Comparison of ENCODE assay signal across 8 mouse cellular contexts in the genomic region with DNA sequence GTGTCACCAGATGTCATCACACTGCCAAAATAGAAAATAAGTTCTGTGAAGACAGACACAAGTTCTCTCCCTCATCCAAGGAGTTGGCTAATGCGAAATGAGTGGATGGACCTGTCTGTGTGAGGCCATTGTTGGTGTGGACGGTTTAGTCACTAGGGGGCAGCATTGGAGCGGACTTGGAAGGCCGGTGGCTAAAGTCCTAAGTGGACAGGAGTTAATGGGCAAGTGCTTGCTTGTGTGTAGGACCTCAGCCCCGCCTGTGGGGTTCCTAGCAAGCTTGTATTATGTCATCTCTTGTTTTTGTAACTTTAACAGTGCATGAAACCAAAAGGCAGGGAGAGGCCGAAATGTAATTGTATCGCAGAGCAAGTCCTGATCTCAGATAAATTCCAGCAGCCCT. TPM values are rescaled to one million over a fixed set of nuclear protein-coding genes. Genes with fewer than 3 reads are reported as not detected.
DNase-seq lines count a peak whose midpoint lies in the region; ATAC-seq and TF ChIP-seq lines count a peak whose summit lies in the region.

No protein-coding gene starts in this region.

- peak; percentile 91 for TF ChIP-seq CTCF in brain, embryonic 14.5 days (IDR thresholded peaks at IDR 0.05; ENCODE audit: borderline replicate concordance, extremely low read depth, insufficient read depth, insufficient read length)
- peak; percentile 85 for TF ChIP-seq CTCF in liver, embryonic 14.5 days (IDR thresholded peaks at IDR 0.05; ENCODE audit: low read depth)
- peak; percentile 46; the same call in 1 of the 2 replicates for TF ChIP-seq CTCF in thymus, adult 2 months (IDR thresholded peaks at IDR 0.05; ENCODE audit: borderline replicate concordance, control insufficient read depth, extremely low read depth, insufficient read depth, low read length, poor library complexity)

- no peaks in the 10 kb centered on the region for H3K36me3 ChIP-seq in heart, embryonic 15.5 days
- H3K36me3 ChIP-seq in liver, embryonic 14.5 days (replicated peaks; ENCODE audit: control insufficient read depth, insufficient read depth, low read depth), result no peaks in the 10 kb centered on the region
- H3K36me3 ChIP-seq in neural tube, embryonic 15.5 days, result no peaks in the 10 kb centered on the region
- no peaks in the 10 kb centered on the region for H3K36me3 ChIP-seq in thymus, adult 2 months (ENCODE audit: control insufficient read depth, insufficient read depth, low read length)

- 22% methylated on average over 7 of the region's 7 CpGs for WGBS in heart, embryonic 15.5 days
- WGBS in liver, embryonic 14.5 days (ENCODE audit: insufficient replicate concordance), result 28% methylated on average over 7 of the region's 7 CpGs
- WGBS in neural tube, embryonic 15.5 days, result 28% methylated on average over 7 of the region's 7 CpGs
- 34% methylated on average over 7 of the region's 7 CpGs for WGBS in thymus, adult 2 months

- H3K27me3 ChIP-seq in heart, embryonic 15.5 days, result peaks cover 2% of the 10 kb centered on the region; the same call in 1 of the 2 replicates
- H3K27me3 ChIP-seq in liver, embryonic 14.5 days (ENCODE audit: control insufficient read depth, insufficient read depth, low read length), result no peaks in the 10 kb centered on the region
- no peaks in the 10 kb centered on the region for H3K27me3 ChIP-seq in neural tube, embryonic 15.5 days (replicated peaks)
- H3K27me3 ChIP-seq in thymus, adult 2 months (ENCODE audit: control insufficient read depth, insufficient read depth, low read length), result no peaks in the 10 kb centered on the region

- H3K4me2 ChIP-seq in heart, embryonic 15.5 days, result no peak overlapping the region
- no peak overlapping the region for H3K4me2 ChIP-seq in liver, embryonic 14.5 days (ENCODE audit: low read depth)
- no peak overlapping the region for H3K4me2 ChIP-seq in neural tube, embryonic 15.5 days

- no peak overlapping the region for H3K27ac ChIP-seq in heart, embryonic 15.5 days
- H3K27ac ChIP-seq in liver, embryonic 14.5 days, result no peak overlapping the region
- H3K27ac ChIP-seq in neural tube, embryonic 15.5 days (replicated peaks), result no peak overlapping the region
- H3K27ac ChIP-seq in thymus, adult 2 months (ENCODE audit: control insufficient read depth, insufficient read depth, low read length), result no peak overlapping the region

- H3K4me3 ChIP-seq in heart, embryonic 15.5 days, result no peak overlapping the region
- no peak overlapping the region for H3K4me3 ChIP-seq in liver, embryonic 14.5 days (ENCODE audit: insufficient read depth in 1 of 2, low read depth in 2 of 2, low read length in 2 of 2)
- H3K4me3 ChIP-seq in neural tube, embryonic 15.5 days (replicated peaks), result no peak overlapping the region
- H3K4me3 ChIP-seq in thymus, adult 2 months (ENCODE audit: control insufficient read depth, insufficient read depth, low read length), result no peak overlapping the region

- H3K4me1 ChIP-seq in heart, embryonic 15.5 days (replicated peaks), result no peaks in the 10 kb centered on the region
- no peaks in the 10 kb centered on the region for H3K4me1 ChIP-seq in liver, embryonic 14.5 days (replicated peaks; ENCODE audit: control insufficient read depth in 2 of 2, insufficient read depth in 2 of 2, low read length in 1 of 2)
- no peaks in the 10 kb centered on the region for H3K4me1 ChIP-seq in neural tube, embryonic 15.5 days
- no peaks in the 10 kb centered on the region for H3K4me1 ChIP-seq in thymus, adult 2 months (replicated peaks; ENCODE audit: control insufficient read depth, insufficient read depth, low read length)

- TF ChIP-seq POLR2A in brain, embryonic 14.5 days (IDR thresholded peaks at IDR 0.05; ENCODE audit: borderline replicate concordance, extremely low read depth, insufficient read depth, insufficient read length, poor library complexity, severe bottlenecking), result no peak
- TF ChIP-seq POLR2A in thymus, adult 2 months (IDR thresholded peaks at IDR 0.05; ENCODE audit: control insufficient read depth, extremely low read depth, insufficient read depth, low read length, poor library complexity), result no peak

- no peaks in the 10 kb centered on the region for H3K9me3 ChIP-seq in heart, embryonic 15.5 days (replicated peaks)
- H3K9me3 ChIP-seq in liver, embryonic 14.5 days (ENCODE audit: control insufficient read depth, low read length), result no peaks in the 10 kb centered on the region
- H3K9me3 ChIP-seq in neural tube, embryonic 15.5 days (replicated peaks), result no peaks in the 10 kb centered on the region

- peak; percentile 75 for ATAC-seq in heart, embryonic 15.5 days (replicated peaks; ENCODE audit: insufficient number of reproducible peaks, insufficient read depth, low FRiP score, low read depth)
- ATAC-seq in liver, embryonic 14.5 days (ENCODE audit: insufficient read depth), result no peak
- peak; percentile 82; the same call in 1 of the 2 replicates for ATAC-seq in neural tube, embryonic 15.5 days (ENCODE audit: low FRiP score)

- DNase-seq in B cell, adult 2 months, result peak; percentile 67 to 68
- peak; percentile 92 for DNase-seq in brain, embryonic 14.5 days (ENCODE audit: low read depth)
- DNase-seq in fibroblast of lung, adult 2 months (ENCODE audit: low read depth), result peak; percentile 81
- DNase-seq in kidney, postnatal 14 days, result peak; percentile 93
- DNase-seq in liver, embryonic 14.5 days (ENCODE audit: low read depth in 3 of 3, low spot score in 3 of 3), result peak; percentile 17 to 32 (median 28)
- DNase-seq in thymus, adult 2 months, result peak; percentile 48

- H3K9ac ChIP-seq in heart, embryonic 15.5 days, result no peak overlapping the region
- H3K9ac ChIP-seq in liver, embryonic 14.5 days (replicated peaks), result no peak overlapping the region
- H3K9ac ChIP-seq in neural tube, embryonic 15.5 days (replicated peaks), result no peak overlapping the region

- no peak for TF ChIP-seq EP300 in liver, embryonic 14.5 days (IDR thresholded peaks at IDR 0.05; ENCODE audit: low read depth)

RNA-seq across cellular contexts. Expression of gene Vwa2, which starts 45.6 kb away (rescaled TPM):
- 1.1 and 1.5 TPM in 2 replicates for polyA plus RNA-seq in brain, embryonic 14.5 days (2012; rRNA removed)
- 0.16 and 0.65 TPM in 2 replicates for polyA plus RNA-seq in heart, embryonic 15.5 days (2015; fragmentation: Nextera tagmentation; extraction: Ambion mirVana)
- 0.01 and 0.02 TPM in 2 replicates for polyA plus RNA-seq in liver, embryonic 14.5 days (2012; rRNA removed)
- polyA plus RNA-seq in liver, embryonic 14.5 days (2014; fragmentation: Nextera tagmentation; extraction: Ambion mirVana), result not detected in 2 replicates
- polyA plus RNA-seq in neural tube, embryonic 15.5 days (2015; fragmentation: Nextera tagmentation; extraction: Ambion mirVana), result 0.33 and 0.70 TPM in 2 replicates
- polyA plus RNA-seq in thymus, adult 2 months (2012; rRNA removed), result 0.40 and 0.54 TPM in 2 replicates

Comparison
In these comparisons a context has a peak if more than half of its experiments do, and no peak if none do; other contexts are left out.
1. DNase-seq: peak in every context shown above with its lines; median percentile 93 in kidney, postnatal 14 days; 92 in brain, embryonic 14.5 days; 81 in fibroblast of lung, adult 2 months; 68 in B cell, adult 2 months; 48 in thymus, adult 2 months; 28 in liver, embryonic 14.5 days.